ENCODE assay signal across 8 mouse cellular contexts in genomic region chr2:151970191-151971172, GRCm38 (mm10). TPM values are rescaled to one million over a fixed set of nuclear protein-coding genes. Genes with fewer than 3 reads are reported as not detected.
A peak's percentile ranks its signal among the peaks of the same experiment; 100 is the strongest.
DNase-seq lines count a peak whose midpoint lies in the region; ATAC-seq and TF ChIP-seq lines count a peak whose summit lies in the region.

No protein-coding gene starts in this region.

- TF ChIP-seq CTCF in kidney, postnatal 0 days (IDR thresholded peaks at IDR 0.05; ENCODE audit: low read depth), result no peak; the same call in 1 of the 2 replicates

- H3K4me2 ChIP-seq in forebrain, embryonic 12.5 days, result peak overlapping the region; percentile 75
- peak overlapping the region; percentile 76 for H3K4me2 ChIP-seq in heart, embryonic 15.5 days
- peak overlapping the region; percentile 47 for H3K4me2 ChIP-seq in kidney, postnatal 0 days (ENCODE audit: low read length)
- peak overlapping the region; percentile 67 for H3K4me2 ChIP-seq in liver, embryonic 12.5 days

- H3K27ac ChIP-seq in forebrain, embryonic 12.5 days, result peak overlapping the region; percentile 91
- peak overlapping the region; percentile 64 for H3K27ac ChIP-seq in heart, embryonic 15.5 days
- H3K27ac ChIP-seq in kidney, postnatal 0 days, result peak overlapping the region; percentile 9; the same call in 1 of the 2 replicates
- no peak overlapping the region for H3K27ac ChIP-seq in liver, embryonic 12.5 days

- peak overlapping the region; percentile 73 for H3K9ac ChIP-seq in forebrain, embryonic 12.5 days
- peak overlapping the region; percentile 43 for H3K9ac ChIP-seq in heart, embryonic 15.5 days
- 0 out of 2 replicates have a peak overlapping the region, but pooled peaks have one; percentile 29 for H3K9ac ChIP-seq in kidney, postnatal 0 days (ENCODE audit: low read depth, low read length)
- peak overlapping the region; percentile 15; the same call in 1 of the 2 replicates for H3K9ac ChIP-seq in liver, embryonic 12.5 days

- peaks cover 91% of the 10 kb centered on the region for H3K4me1 ChIP-seq in forebrain, embryonic 12.5 days
- peaks cover 45% of the 10 kb centered on the region for H3K4me1 ChIP-seq in heart, embryonic 15.5 days (replicated peaks)
- H3K4me1 ChIP-seq in kidney, postnatal 0 days (replicated peaks; ENCODE audit: insufficient read depth, low read length), result peaks cover 43% of the 10 kb centered on the region
- peaks cover 61% of the 10 kb centered on the region for H3K4me1 ChIP-seq in liver, embryonic 12.5 days

- H3K9me3 ChIP-seq in forebrain, embryonic 12.5 days, result no peaks in the 10 kb centered on the region
- no peaks in the 10 kb centered on the region for H3K9me3 ChIP-seq in heart, embryonic 15.5 days (replicated peaks)
- no peaks in the 10 kb centered on the region for H3K9me3 ChIP-seq in kidney, postnatal 0 days (replicated peaks; ENCODE audit: low read length)
- H3K9me3 ChIP-seq in liver, embryonic 12.5 days (replicated peaks), result no peaks in the 10 kb centered on the region

- ATAC-seq in forebrain, embryonic 12.5 days (ENCODE audit: low FRiP score), result peak; percentile 91
- peak; percentile 90 for ATAC-seq in heart, embryonic 15.5 days (replicated peaks; ENCODE audit: insufficient number of reproducible peaks, insufficient read depth, low FRiP score, low read depth)
- peak; percentile 82 for ATAC-seq in kidney, postnatal 0 days (replicated peaks; ENCODE audit: low FRiP score, low read depth)
- peak; percentile 82 for ATAC-seq in liver, embryonic 12.5 days

- H3K4me3 ChIP-seq in forebrain, embryonic 12.5 days (replicated peaks), result peak overlapping the region; percentile 47
- H3K4me3 ChIP-seq in heart, embryonic 15.5 days, result peak overlapping the region; percentile 44
- H3K4me3 ChIP-seq in kidney, postnatal 0 days (replicated peaks; ENCODE audit: low read depth, low read length), result no peak overlapping the region
- H3K4me3 ChIP-seq in liver, embryonic 12.5 days, result peak overlapping the region; percentile 34

- peaks cover 20% of the 10 kb centered on the region for H3K36me3 ChIP-seq in forebrain, embryonic 12.5 days (replicated peaks)
- H3K36me3 ChIP-seq in heart, embryonic 15.5 days, result no peaks in the 10 kb centered on the region
- 0 out of 2 replicates have a peak, but pooled peaks cover 4% of the 10 kb centered on the region for H3K36me3 ChIP-seq in kidney, postnatal 0 days (ENCODE audit: insufficient read depth, low read length)
- peaks cover 26% of the 10 kb centered on the region for H3K36me3 ChIP-seq in liver, embryonic 12.5 days
- H3K36me3 ChIP-seq in splenic B cell, adult 2 months (ENCODE audit: control insufficient read depth, insufficient read depth, low read length, poor library complexity, severe bottlenecking), result no peaks in the 10 kb centered on the region

- H3K27me3 ChIP-seq in forebrain, embryonic 12.5 days, result 0 out of 2 replicates have a peak, but pooled peaks cover 3% of the 10 kb centered on the region
- peaks cover 51% of the 10 kb centered on the region for H3K27me3 ChIP-seq in heart, embryonic 15.5 days
- no peaks in the 10 kb centered on the region for H3K27me3 ChIP-seq in kidney, postnatal 0 days (ENCODE audit: insufficient read depth, low read length)
- H3K27me3 ChIP-seq in liver, embryonic 12.5 days (replicated peaks), result peaks cover 42% of the 10 kb centered on the region
- H3K27me3 ChIP-seq in splenic B cell, adult 2 months (ENCODE audit: control insufficient read depth, insufficient read depth, low read length, poor library complexity, severe bottlenecking), result no peaks in the 10 kb centered on the region

- peak; percentile 54 for DNase-seq in cerebellum, adult 9-11 months
- DNase-seq in cerebellum, adult 8-10 months, result no peak
- DNase-seq in kidney, postnatal 0 days (ENCODE audit: low spot score), result peak; percentile 93
- DNase-seq in natural killer cell, adult 2 months (ENCODE audit: low spot score in 2 of 2), result peak; percentile 40 to 67
- DNase-seq in splenic B cell, adult 2 months (ENCODE audit: low read depth, low spot score), result peak; percentile 87

- 43% methylated on average over 53 of the region's 53 CpGs for WGBS in forebrain, embryonic 12.5 days
- WGBS in heart, embryonic 15.5 days, result 39% methylated on average over 53 of the region's 53 CpGs
- WGBS in kidney, postnatal 0 days, result 45% methylated on average over 53 of the region's 53 CpGs
- 44% methylated on average over 53 of the region's 53 CpGs for WGBS in liver, embryonic 12.5 days (ENCODE audit: insufficient replicate concordance)

RNA-seq across cellular contexts. Expression of gene Fam110a, which starts 9.5 kb away (rescaled TPM):
- 90.2 and 96.2 TPM in 2 replicates for polyA plus RNA-seq in forebrain, embryonic 12.5 days (2016; fragmentation: Nextera tagmentation; extraction: Ambion mirVana)
- 8.8 and 12.7 TPM in 2 replicates for polyA plus RNA-seq in heart, embryonic 15.5 days (2015; fragmentation: Nextera tagmentation; extraction: Ambion mirVana)
- polyA plus RNA-seq in kidney, postnatal 0 days (2015; fragmentation: Nextera tagmentation; extraction: Ambion mirVana), result 29.0 and 31.1 TPM in 2 replicates
- polyA plus RNA-seq in liver, embryonic 12.5 days (2016; fragmentation: Nextera tagmentation; extraction: Ambion mirVana), result 11.1 and 11.8 TPM in 2 replicates

RNA-seq across cellular contexts. Expression of gene Slc52a3, which starts 25.8 kb away (rescaled TPM):
- 0.54 and 0.78 TPM in 2 replicates for polyA plus RNA-seq in forebrain, embryonic 12.5 days (2016; fragmentation: Nextera tagmentation; extraction: Ambion mirVana)
- 0.40 and 0.87 TPM in 2 replicates for polyA plus RNA-seq in heart, embryonic 15.5 days (2015; fragmentation: Nextera tagmentation; extraction: Ambion mirVana)
- 24.5 and 27.1 TPM in 2 replicates for polyA plus RNA-seq in kidney, postnatal 0 days (2015; fragmentation: Nextera tagmentation; extraction: Ambion mirVana)
- 1.3 and 1.9 TPM in 2 replicates for polyA plus RNA-seq in liver, embryonic 12.5 days (2016; fragmentation: Nextera tagmentation; extraction: Ambion mirVana)

RNA-seq across cellular contexts. Expression of gene Angpt4, which starts 59.5 kb away (rescaled TPM):
- polyA plus RNA-seq in forebrain, embryonic 12.5 days (2016; fragmentation: Nextera tagmentation; extraction: Ambion mirVana), result 0.10 TPM in 1 of 2 replicates, not detected in the other
- polyA plus RNA-seq in heart, embryonic 15.5 days (2015; fragmentation: Nextera tagmentation; extraction: Ambion mirVana), result 0.30 and 1.3 TPM in 2 replicates
- polyA plus RNA-seq in kidney, postnatal 0 days (2015; fragmentation: Nextera tagmentation; extraction: Ambion mirVana), result 2.2 and 2.7 TPM in 2 replicates
- polyA plus RNA-seq in liver, embryonic 12.5 days (2016; fragmentation: Nextera tagmentation; extraction: Ambion mirVana), result 0.05 and 0.08 TPM in 2 replicates

Comparison
In these comparisons a context has a peak if more than half of its experiments do, and no peak if none do; other contexts are left out.
1. H3K9ac ChIP-seq: peak in every context shown above with its lines; median percentile 73 in forebrain, embryonic 12.5 days; 43 in heart, embryonic 15.5 days; 29 in kidney, postnatal 0 days; 15 in liver, embryonic 12.5 days.